Mouse (Mus musculus) testis, adult 2 months (tissue): ENCODE data around the gene Ccdc124.

Experiments used
- CTCF ChIP-seq: fragments of 200-500 bp; IDR thresholded peaks from 2 replicates; pipeline ENCODE4 v1.5.1; 2012; ENCODE audit warnings: low read depth, mild to moderate bottlenecking, inconsistent platforms, low read length, moderate library complexity; ENCODE audit not compliant: control insufficient read depth, insufficient read depth, insufficient replicate concordance
- POLR2A ChIP-seq: fragments of 200-500 bp; IDR thresholded peaks from 2 replicates; pipeline ENCODE4 v1.6.1; 2012; ENCODE audit warnings: low read depth, mild to moderate bottlenecking, inconsistent platforms, low read length, moderate library complexity; ENCODE audit not compliant: control insufficient read depth

DNA sequence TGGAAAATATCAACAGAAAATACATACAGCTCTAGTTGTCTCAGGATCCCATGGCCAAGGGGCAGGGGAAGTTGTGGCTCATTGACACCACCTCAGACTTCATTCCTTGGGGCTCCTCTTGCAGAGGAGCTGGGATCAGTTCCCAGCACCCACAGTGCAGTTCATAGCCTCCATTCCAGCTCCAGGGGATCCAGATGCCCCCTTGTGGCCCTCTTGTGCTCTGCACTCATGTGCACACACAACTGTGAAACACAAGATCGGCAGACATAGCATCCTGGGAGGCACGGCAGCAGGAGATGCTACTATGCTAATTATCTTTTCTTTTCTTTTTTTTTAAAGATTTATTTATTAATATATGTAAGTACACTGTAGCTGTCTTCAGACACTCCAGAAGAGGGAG lies 46.7 kb downstream of the Ccdc124 start:
- no peak for TF ChIP-seq POLR2A
- peak; percentile 57; the same call in 1 of the 2 replicates for TF ChIP-seq CTCF
